Mouse (Mus musculus) CH12.LX (cell line): ENCODE data around the gene Fam50b. TPM values are rescaled to one million over a fixed set of nuclear protein-coding genes. Genes with fewer than 3 reads are reported as not detected.

Source experiments
- DNase-seq: peaks from one replicate; pipeline ENCODE4 v3.0.0-alpha.2; 2013; ENCODE audit errors: extremely low read depth
- H3K27ac ChIP-seq: 2 replicates; pipeline ENCODE4 v1.5.1; 2012; ENCODE audit warnings: low read depth, mild to moderate bottlenecking, control low read depth, moderate library complexity; ENCODE audit not compliant: insufficient read depth
- H3K27me3 ChIP-seq: replicated peaks from 2 replicates; pipeline ENCODE3; 2012; ENCODE audit warnings: inconsistent platforms
- H3K36me3 ChIP-seq, 2 experiments: replicated peaks in 1 of 2; 2 replicates each; pipeline versions ENCODE3 to v1.6.1; 2012; ENCODE audit warnings: inconsistent platforms in 1 of 2, low read length in 1 of 2, mild to moderate bottlenecking in 1 of 2, mixed read lengths in 1 of 2, moderate library complexity in 1 of 2; ENCODE audit not compliant: control insufficient read depth in 1 of 2, insufficient read depth in 1 of 2
- H3K4me1 ChIP-seq, 2 experiments: 2 replicates each; pipeline ENCODE4 v1.6.1; 2012; ENCODE audit warnings: inconsistent platforms in 1 of 2, moderate library complexity in 1 of 2; ENCODE audit not compliant: insufficient read depth in 2 of 2, control insufficient read depth in 1 of 2
- H3K4me2 ChIP-seq: 2 replicates; pipeline ENCODE4 v1.6.1; 2012; ENCODE audit warnings: low read depth, mild to moderate bottlenecking, control low read depth; ENCODE audit not compliant: poor library complexity, insufficient read depth, severe bottlenecking
- H3K4me3 ChIP-seq, 3 experiments: fragments of 150-350 bp in 1 of 3; sonication (generic) in 1 of 3; replicated peaks in 1 of 3; 2 replicates each; pipeline versions ENCODE3 to v1.5.1; 2011 to 2012; ENCODE audit warnings: low read depth in 2 of 3, low read length in 2 of 3, mild to moderate bottlenecking in 2 of 3, moderate library complexity in 2 of 3, control low read depth in 1 of 3, improper control_type of control experiment in 1 of 3, inconsistent platforms in 1 of 3, mixed read lengths in 1 of 3; ENCODE audit not compliant: poor library complexity in 1 of 3
- H3K79me2 ChIP-seq: replicated peaks from 2 replicates; pipeline ENCODE4 v1.6.1; 2012; ENCODE audit warnings: mild to moderate bottlenecking, moderate library complexity; ENCODE audit not compliant: control insufficient read depth, poor library complexity, insufficient read depth, severe bottlenecking; ENCODE audit errors: extremely low read depth
- H3K9ac ChIP-seq: 2 replicates; pipeline ENCODE4 v1.6.1; 2012; ENCODE audit warnings: low read depth, mild to moderate bottlenecking, control low read depth, moderate library complexity; ENCODE audit not compliant: insufficient read depth
- H3K9me3 ChIP-seq: replicated peaks from 2 replicates; pipeline ENCODE3; 2012; ENCODE audit warnings: low read length, inconsistent platforms, mixed read lengths
- CHD1 ChIP-seq: IDR thresholded peaks from 2 replicates; pipeline ENCODE4 v1.6.1; 2012; ENCODE audit warnings: low read depth, low read length, improper control_type of control experiment, inconsistent platforms
- CTCF ChIP-seq, 2 experiments: IDR thresholded peaks in 1 of 2; conservative IDR thresholded peaks in 1 of 2; 2 replicates each; pipeline ENCODE4 v1.5.1; 2011 to 2012; ENCODE audit warnings: low read depth in 2 of 2, low read length in 2 of 2, improper control_type of control experiment in 1 of 2, inconsistent platforms in 1 of 2, mild to moderate bottlenecking in 1 of 2, moderate library complexity in 1 of 2
- E2F4 ChIP-seq: IDR thresholded peaks from 2 replicates; pipeline ENCODE4 v1.6.1; 2011; ENCODE audit warnings: low read depth, low read length, improper control_type of control experiment; ENCODE audit not compliant: insufficient replicate concordance
- HCFC1 ChIP-seq: IDR thresholded peaks from 2 replicates; pipeline ENCODE4 v1.6.1; 2012; ENCODE audit warnings: low read depth, mild to moderate bottlenecking, inconsistent platforms, low read length, improper control_type of control experiment
- IRF4 ChIP-seq: IDR thresholded peaks from 2 replicates; pipeline ENCODE4 v1.6.1; 2014; ENCODE audit warnings: low read depth, mild to moderate bottlenecking, inconsistent platforms, low read length, improper control_type of control experiment
- JUN ChIP-seq: IDR thresholded peaks from 2 replicates; pipeline ENCODE4 v1.6.1; 2011; ENCODE audit warnings: low read depth, mild to moderate bottlenecking, low read length, improper control_type of control experiment, moderate library complexity; ENCODE audit not compliant: insufficient read depth
- MAFK ChIP-seq: IDR thresholded peaks from 2 replicates; pipeline ENCODE4 v1.6.1; 2011; ENCODE audit warnings: low read length, improper control_type of control experiment; ENCODE audit not compliant: insufficient replicate concordance
- MAZ ChIP-seq: IDR thresholded peaks from 2 replicates; pipeline ENCODE4 v1.6.1; 2012; ENCODE audit warnings: low read depth, mild to moderate bottlenecking, inconsistent platforms, low read length, improper control_type of control experiment, moderate library complexity
- MYC ChIP-seq: IDR thresholded peaks from 2 replicates; pipeline ENCODE4 v1.6.1; 2011; ENCODE audit warnings: low read depth, mild to moderate bottlenecking, improper control_type of control experiment, low read length
- RAD21 ChIP-seq: IDR thresholded peaks from 2 replicates; pipeline ENCODE4 v1.6.1; 2011; ENCODE audit warnings: low read depth, mild to moderate bottlenecking, low read length, improper control_type of control experiment, moderate library complexity
- TBP ChIP-seq: conservative IDR thresholded peaks from 2 replicates; pipeline ENCODE4 v1.6.1; 2011; ENCODE audit warnings: low read depth, low read length, improper control_type of control experiment
- USF1 ChIP-seq: IDR thresholded peaks from 2 replicates; pipeline ENCODE4 v1.6.1; 2014; ENCODE audit warnings: low read depth, mild to moderate bottlenecking, inconsistent platforms, low read length, improper control_type of control experiment
- ZNF384 ChIP-seq: IDR thresholded peaks from 2 replicates; pipeline ENCODE4 v1.6.1; 2012; ENCODE audit warnings: low read depth, low read length, improper control_type of control experiment, inconsistent platforms
- dilution Hi-C: fragments of 300-500 bp; cut with MboI; formaldehyde crosslinking; loops from 2 replicates; pipeline ENCODE4 v1.14.3; 2020; ENCODE audit warnings: low sequenced_read_pairs; ENCODE audit not compliant: extremely low pct_unique_long_range_greater_than_20kb, extremely low pct_ligation_motif_present
- in situ Hi-C: fragments of 300-500 bp; cut with MboI; formaldehyde crosslinking; loops from 3 replicates; pipeline ENCODE4 v1.14.3; 2019; ENCODE audit warnings: low sequenced_read_pairs, low pct_ligation_motif_present, low pct_unique_long_range_greater_than_20kb, mixed read lengths
- polyA plus RNA-seq: library from polyadenylated mRNA; unstranded; fragments of >175 nt; gene quantifications from 2 replicates; pipeline ENCODE4 v1.2.1, GENCODE M21; 2012; ENCODE audit warnings: low read depth; ENCODE audit not compliant: insufficient read length
- total RNA-seq, 2 experiments: library from RNA; depleted of rRNA; stranded (reverse); fragments of 300-350 nt in 1 of 2; fragments of >200 nt in 1 of 2; gene quantifications; 2 replicates each; pipeline ENCODE4 v1.2.3; 2012 to 2014

The Fam50b gene
- total and polyA plus RNA-seq, 3 experiments: 0.08 to 0.24 TPM; not detected in 1

- no peak overlapping the region for H3K4me2 ChIP-seq
- dilution Hi-C loops (no loop called here), in situ Hi-C loops (no loop called here)
- H3K4me1 ChIP-seq: peaks cover 0 to 7% of the 10 kb centered on the region in 2 experiments; a peak in 2 of 4 replicates
- no peak for TF ChIP-seq RAD21
- TF ChIP-seq USF1: no peak
- no peak for TF ChIP-seq E2F4
- no peak for TF ChIP-seq MAFK
- TF ChIP-seq TBP: no peak
- no peak for TF ChIP-seq MAZ
- TF ChIP-seq, all 38 proteins: peak for 0
- no peak overlapping the region for H3K4me3 ChIP-seq
- H3K27me3 ChIP-seq: no peaks in the 10 kb centered on the region
- no peak overlapping the region for H3K9ac ChIP-seq
- H3K36me3 ChIP-seq: no peaks in the 10 kb centered on the region
- no peak for DNase-seq
- no peaks in the 10 kb centered on the region for H3K79me2 ChIP-seq
- H3K27ac ChIP-seq: no peak overlapping the region
- H3K9me3 ChIP-seq: no peaks in the 10 kb centered on the region
Observed at GRCm38 (mm10) chr13:34762136-34762535, 27.5 kb downstream of the Fam50b start.

GRCm38 (mm10) chr13:34762865-34763264 is 28.2 kb downstream of the Fam50b start:
- Histone ChIP-seq H3K9me3 (no peaks in the 10 kb centered on the region), H3K4me2 (no peak overlapping the region), H3K4me3 (no peak overlapping the region)
- in situ Hi-C loops: no loop called here
- dilution Hi-C loops: no loop called here
- TF ChIP-seq CTCF (conservative IDR thresholded peaks at IDR 0.05 in 1 of 2, IDR thresholded peaks at IDR 0.05 in 1 of 2; ENCODE audit: low read depth in 2 of 2, low read length in 2 of 2): no peak
- no peak for TF ChIP-seq MYC
- no peak for TF ChIP-seq JUN
- no peak for TF ChIP-seq USF1
- TF ChIP-seq IRF4: no peak
- no peak for TF ChIP-seq E2F4
- no peak for TF ChIP-seq CHD1
- TF ChIP-seq ZNF384: no peak
- TF ChIP-seq, all 38 proteins: peak for 0
- Histone ChIP-seq H3K79me2 (no peaks in the 10 kb centered on the region), H3K4me1 (peaks cover 0 to 7% of the 10 kb centered on the region in 2 experiments; a peak in 2 of 4 replicates), H3K27ac (no peak overlapping the region), H3K9ac (no peak overlapping the region), H3K27me3 (no peaks in the 10 kb centered on the region), H3K36me3 (no peaks in the 10 kb centered on the region)
- DNase-seq: no peak

- Histone ChIP-seq H3K9ac (no peak overlapping the region), H3K4me1 (peaks cover 0 to 7% of the 10 kb centered on the region in 2 experiments; a peak in 2 of 4 replicates), H3K4me2 (no peak overlapping the region), H3K79me2 (no peaks in the 10 kb centered on the region), H3K4me3 (no peak overlapping the region), H3K9me3 (no peaks in the 10 kb centered on the region), H3K36me3 (no peaks in the 10 kb centered on the region), H3K27me3 (no peaks in the 10 kb centered on the region), H3K27ac (no peak overlapping the region)
- in situ Hi-C loops (no loop called here), dilution Hi-C loops (no loop called here)
- no peak for DNase-seq
- no peak for TF ChIP-seq HCFC1
- TF ChIP-seq RAD21: no peak
- TF ChIP-seq TBP: no peak
Observed at GRCm38 (mm10) chr13:34765269-34765668, 30.6 kb downstream of the Fam50b start.
